Mouse (Mus musculus): ENCODE measurements around the gene Mrps6. TPM values are rescaled to one million over a fixed set of nuclear protein-coding genes. Genes with fewer than 3 reads are reported as not detected.

Gene Mrps6
- polyA plus RNA-seq, 1 experiment from 2014 or later = 153 TPM

- Histone ChIP-seq H3K9ac (replicated peaks) (no peak overlapping the region), H3K36me3 (no peaks in the 10 kb centered on the region), H3K4me1 (no peaks in the 10 kb centered on the region), H3K27ac (replicated peaks) (no peak overlapping the region), H3K27me3 (no peaks in the 10 kb centered on the region), H3K4me3 (no peak overlapping the region), H3K4me2 (replicated peaks) (no peak overlapping the region), H3K9me3 (no peaks in the 10 kb centered on the region)
- 80% methylated on average over 3 of the region's 3 CpGs for WGBS
- ATAC-seq (replicated peaks) = no peak
These were observed 47.6 kb downstream of the Mrps6 start for GRCm38 (mm10) chr16:92105631-92106030.

GRCm38 (mm10) chr16:92107346-92107745 is 49.3 kb downstream of the Mrps6 start:
- Histone ChIP-seq H3K36me3 (no peaks in the 10 kb centered on the region), H3K4me2 (replicated peaks) (no peak overlapping the region), H3K27ac (replicated peaks) (no peak overlapping the region), H3K4me3 (no peak overlapping the region), H3K4me1 (no peaks in the 10 kb centered on the region), H3K9ac (replicated peaks) (no peak overlapping the region), H3K9me3 (no peaks in the 10 kb centered on the region), H3K27me3 (no peaks in the 10 kb centered on the region)
- WGBS = 93% methylated on average over 5 of the region's 5 CpGs
- no peak for ATAC-seq (replicated peaks)

- Histone ChIP-seq H3K4me3 (no peak overlapping the region), H3K9ac (replicated peaks) (no peak overlapping the region), H3K9me3 (no peaks in the 10 kb centered on the region), H3K36me3 (no peaks in the 10 kb centered on the region), H3K4me1 (peaks cover 22% of the 10 kb centered on the region), H3K27me3 (no peaks in the 10 kb centered on the region), H3K4me2 (replicated peaks) (no peak overlapping the region), H3K27ac (replicated peaks) (peak overlapping the region; percentile 77)
- no peak for ATAC-seq (replicated peaks)
- 67% methylated on average over 5 of the region's 5 CpGs for WGBS
These were observed 56.7 kb downstream of the Mrps6 start for GRCm38 (mm10) chr16:92114706-92115241.

DNA sequence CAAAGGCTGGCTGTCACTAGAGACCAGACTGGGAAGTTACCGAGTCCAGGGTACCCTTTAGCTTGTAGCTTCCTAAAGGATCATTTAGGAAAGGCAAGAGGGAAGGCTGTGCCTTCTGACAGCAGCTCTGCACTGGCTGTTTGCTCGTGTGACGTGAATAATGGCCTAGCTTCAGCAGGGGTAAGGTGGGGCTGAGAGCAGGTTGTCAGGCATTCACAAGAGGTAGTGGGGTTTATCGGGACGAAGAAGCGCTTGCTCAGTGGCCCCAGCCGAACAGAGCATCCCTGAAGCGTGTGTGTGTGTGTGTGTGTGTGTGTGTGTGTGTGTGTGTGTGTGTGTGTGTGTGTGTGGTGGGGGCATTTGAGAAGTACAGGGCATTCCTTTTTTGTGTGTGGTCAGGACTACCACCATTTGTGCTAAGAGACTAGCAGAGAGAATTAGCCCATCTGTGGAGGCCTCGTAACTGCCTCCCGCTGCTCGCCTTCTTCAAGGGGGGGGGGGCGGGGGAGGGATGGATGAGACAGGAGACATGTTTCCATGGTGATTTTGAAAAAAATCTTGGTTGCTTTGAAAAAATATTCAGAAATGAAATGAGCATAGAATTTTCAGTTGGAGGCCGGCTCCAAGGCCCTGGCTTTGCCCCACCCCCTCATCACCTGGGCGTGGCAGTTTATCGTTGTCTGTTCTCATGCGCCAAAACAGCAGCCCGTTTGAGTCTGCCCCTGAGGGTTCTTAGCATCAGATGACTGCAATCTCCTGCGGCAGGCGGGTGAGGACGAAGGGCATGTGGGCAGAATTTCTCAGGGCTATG is 57.7 kb downstream of the Mrps6 start:
- WGBS = 32% methylated on average over 19 of the region's 20 CpGs
- Histone ChIP-seq H3K4me3 (peak overlapping the region; percentile 13; the same call in 1 of the 2 replicates), H3K36me3 (no peaks in the 10 kb centered on the region), H3K9me3 (no peaks in the 10 kb centered on the region), H3K27me3 (no peaks in the 10 kb centered on the region), H3K4me1 (peaks cover 23% of the 10 kb centered on the region), H3K27ac (replicated peaks) (peak overlapping the region; percentile 77), H3K4me2 (replicated peaks) (peak overlapping the region; percentile 30), H3K9ac (replicated peaks) (0 out of 2 replicates have a peak overlapping the region, but pooled peaks have one; percentile 5)
- peak; percentile 66 for ATAC-seq (replicated peaks)

- no peak overlapping the region for H3K9ac ChIP-seq (replicated peaks)
- H3K4me1 ChIP-seq = peaks cover 29% of the 10 kb centered on the region
- no peak overlapping the region for H3K27ac ChIP-seq (replicated peaks)
- H3K4me3 ChIP-seq = no peak overlapping the region
- H3K27me3 ChIP-seq = no peaks in the 10 kb centered on the region
- H3K9me3 ChIP-seq = no peaks in the 10 kb centered on the region
- H3K4me2 ChIP-seq (replicated peaks) = no peak overlapping the region
- H3K36me3 ChIP-seq = no peaks in the 10 kb centered on the region
- no peak for ATAC-seq (replicated peaks)
- 66% methylated on average over 9 of the region's 9 CpGs for WGBS
These were observed 59.5 kb downstream of the Mrps6 start for GRCm38 (mm10) chr16:92117337-92118209.

- Histone ChIP-seq H3K4me1 (peaks cover 29% of the 10 kb centered on the region), H3K27me3 (no peaks in the 10 kb centered on the region), H3K4me2 (replicated peaks) (no peak overlapping the region), H3K9ac (replicated peaks) (no peak overlapping the region), H3K4me3 (no peak overlapping the region), H3K9me3 (no peaks in the 10 kb centered on the region), H3K36me3 (no peaks in the 10 kb centered on the region), H3K27ac (replicated peaks) (no peak overlapping the region)
- ATAC-seq (replicated peaks) = no peak
- WGBS = 62% methylated on average over 13 of the region's 13 CpGs
These were observed 61.0 kb downstream of the Mrps6 start for GRCm38 (mm10) chr16:92119013-92119515.

- H3K9me3 ChIP-seq = no peaks in the 10 kb centered on the region
- peak overlapping the region; percentile 16 for H3K27ac ChIP-seq (replicated peaks)
- 49% methylated on average over 17 of the region's 17 CpGs for WGBS
- H3K4me1 ChIP-seq = peaks cover 16% of the 10 kb centered on the region
- no peak overlapping the region for H3K9ac ChIP-seq (replicated peaks)
- peak; percentile 44; the same call in 1 of the 2 replicates for ATAC-seq (replicated peaks)
- H3K36me3 ChIP-seq = no peaks in the 10 kb centered on the region
- H3K27me3 ChIP-seq = no peaks in the 10 kb centered on the region
- H3K4me2 ChIP-seq (replicated peaks) = no peak overlapping the region
- H3K4me3 ChIP-seq = no peak overlapping the region
These were observed 62.9 kb downstream of the Mrps6 start for GRCm38 (mm10) chr16:92120899-92121531.

DNA sequence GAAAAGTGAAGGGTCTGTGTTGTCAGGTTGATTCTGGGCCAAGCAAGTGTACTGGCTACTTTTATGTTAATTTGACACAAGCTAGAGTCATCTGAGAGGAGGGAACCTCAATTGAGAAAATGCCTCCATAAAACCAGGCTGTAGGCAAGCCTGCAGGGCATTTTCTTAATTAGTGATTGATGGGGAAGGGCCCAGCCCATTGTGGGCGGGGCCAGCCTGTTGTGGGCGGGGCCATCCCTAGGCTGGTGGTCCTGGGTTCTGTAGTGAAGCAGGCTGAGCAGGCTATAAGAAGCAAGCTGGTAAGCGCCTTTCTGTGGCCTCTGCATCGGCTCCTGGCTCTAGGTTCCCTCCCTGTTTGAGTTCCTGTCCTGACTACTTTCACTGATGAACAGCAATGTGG is 69.2 kb downstream of the Mrps6 start:
- Histone ChIP-seq H3K9ac (replicated peaks) (no peak overlapping the region), H3K4me3 (no peak overlapping the region), H3K27me3 (no peaks in the 10 kb centered on the region), H3K4me1 (no peaks in the 10 kb centered on the region), H3K27ac (replicated peaks) (no peak overlapping the region), H3K36me3 (no peaks in the 10 kb centered on the region), H3K4me2 (replicated peaks) (no peak overlapping the region), H3K9me3 (no peaks in the 10 kb centered on the region)
- WGBS = 58% methylated on average over 4 of the region's 4 CpGs
- no peak for ATAC-seq (replicated peaks)

GRCm38 (mm10) chr16:92127666-92128065 is 69.6 kb downstream of the Mrps6 start:
- H3K27ac ChIP-seq (replicated peaks) = no peak overlapping the region
- no peak overlapping the region for H3K9ac ChIP-seq (replicated peaks)
- no peaks in the 10 kb centered on the region for H3K4me1 ChIP-seq
- no peaks in the 10 kb centered on the region for H3K9me3 ChIP-seq
- H3K4me2 ChIP-seq (replicated peaks) = no peak overlapping the region
- WGBS = 92% methylated on average over 5 of the region's 5 CpGs
- H3K4me3 ChIP-seq = no peak overlapping the region
- no peaks in the 10 kb centered on the region for H3K36me3 ChIP-seq
- ATAC-seq (replicated peaks) = no peak
- no peaks in the 10 kb centered on the region for H3K27me3 ChIP-seq

DNA sequence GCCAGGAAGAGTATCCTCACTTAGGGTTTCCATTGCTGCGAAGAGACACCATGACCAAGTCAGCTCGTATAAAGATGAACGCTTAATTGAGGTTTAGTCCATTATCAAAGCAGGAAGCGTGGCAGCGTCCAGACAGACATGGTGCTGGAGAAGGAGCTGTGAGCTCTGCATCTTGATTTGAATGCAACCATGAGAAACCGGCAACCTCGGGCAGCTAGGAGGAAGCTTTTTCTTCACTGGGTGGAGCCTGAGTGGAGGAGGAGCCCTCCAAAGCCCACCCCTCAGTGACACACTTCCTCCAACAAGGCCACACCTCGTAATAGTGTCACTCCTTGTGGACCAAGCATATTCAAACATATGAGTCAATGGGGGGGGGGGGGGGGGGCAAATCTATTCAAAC is 71.8 kb downstream of the Mrps6 start:
- no peak for ATAC-seq (replicated peaks)
- WGBS = 92% methylated on average over 8 of the region's 8 CpGs

DNA sequence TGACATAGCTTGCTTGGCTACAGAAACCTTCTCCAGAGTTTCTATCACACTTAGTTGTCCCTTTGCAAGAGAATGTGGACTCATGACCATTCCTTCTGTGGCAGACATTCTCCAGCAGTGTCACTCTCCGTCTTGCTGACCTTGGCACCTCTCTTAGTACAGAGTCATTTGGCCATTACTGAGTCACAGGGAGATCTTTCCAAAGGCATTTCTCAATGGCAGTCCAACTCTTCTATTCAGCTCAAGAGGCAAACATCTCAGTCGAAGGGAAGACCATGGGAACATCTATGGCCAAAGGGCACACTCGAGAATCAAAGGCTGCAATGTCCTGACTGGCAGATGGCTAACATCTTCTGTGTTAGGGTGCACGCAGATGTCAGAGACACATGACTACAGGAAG is 74.4 kb downstream of the Mrps6 start:
- H3K27ac ChIP-seq (replicated peaks) = no peak overlapping the region
- no peak for ATAC-seq (replicated peaks)
- no peaks in the 10 kb centered on the region for H3K36me3 ChIP-seq
- no peak overlapping the region for H3K9ac ChIP-seq (replicated peaks)
- no peak overlapping the region for H3K4me2 ChIP-seq (replicated peaks)
- no peaks in the 10 kb centered on the region; the same call in 1 of the 2 replicates for H3K4me1 ChIP-seq
- H3K4me3 ChIP-seq = no peak overlapping the region
- H3K9me3 ChIP-seq = no peaks in the 10 kb centered on the region
- H3K27me3 ChIP-seq = no peaks in the 10 kb centered on the region
- WGBS = 91% methylated on average over 4 of the region's 4 CpGs

More for the DNA sequence above, 71.8 kb downstream of the Mrps6 start:
- no peaks in the 10 kb centered on the region for H3K27me3 ChIP-seq
- H3K4me1 ChIP-seq = no peaks in the 10 kb centered on the region; the same call in 1 of the 2 replicates
- no peaks in the 10 kb centered on the region for H3K9me3 ChIP-seq
- H3K4me3 ChIP-seq = no peak overlapping the region
- H3K36me3 ChIP-seq = no peaks in the 10 kb centered on the region
- H3K9ac ChIP-seq (replicated peaks) = no peak overlapping the region
- no peak overlapping the region for H3K27ac ChIP-seq (replicated peaks)
- H3K4me2 ChIP-seq (replicated peaks) = no peak overlapping the region
